Mouse (Mus musculus) cerebellum, adult 2 months (tissue): ENCODE results near the gene Rbm47.

Experiments used
- CTCF ChIP-seq: fragments of 200-500 bp; IDR thresholded peaks from 2 replicates; pipeline ENCODE4 v1.5.1; 2011; ENCODE audit warnings: low read depth, mild to moderate bottlenecking, control low read depth, low read length, moderate library complexity, borderline replicate concordance; ENCODE audit not compliant: insufficient read depth
- POLR2A ChIP-seq: fragments of 200-500 bp; IDR thresholded peaks from 2 replicates; pipeline ENCODE4 v1.6.1; 2011; ENCODE audit warnings: low read length, control low read depth, borderline replicate concordance; ENCODE audit not compliant: insufficient read depth

DNA sequence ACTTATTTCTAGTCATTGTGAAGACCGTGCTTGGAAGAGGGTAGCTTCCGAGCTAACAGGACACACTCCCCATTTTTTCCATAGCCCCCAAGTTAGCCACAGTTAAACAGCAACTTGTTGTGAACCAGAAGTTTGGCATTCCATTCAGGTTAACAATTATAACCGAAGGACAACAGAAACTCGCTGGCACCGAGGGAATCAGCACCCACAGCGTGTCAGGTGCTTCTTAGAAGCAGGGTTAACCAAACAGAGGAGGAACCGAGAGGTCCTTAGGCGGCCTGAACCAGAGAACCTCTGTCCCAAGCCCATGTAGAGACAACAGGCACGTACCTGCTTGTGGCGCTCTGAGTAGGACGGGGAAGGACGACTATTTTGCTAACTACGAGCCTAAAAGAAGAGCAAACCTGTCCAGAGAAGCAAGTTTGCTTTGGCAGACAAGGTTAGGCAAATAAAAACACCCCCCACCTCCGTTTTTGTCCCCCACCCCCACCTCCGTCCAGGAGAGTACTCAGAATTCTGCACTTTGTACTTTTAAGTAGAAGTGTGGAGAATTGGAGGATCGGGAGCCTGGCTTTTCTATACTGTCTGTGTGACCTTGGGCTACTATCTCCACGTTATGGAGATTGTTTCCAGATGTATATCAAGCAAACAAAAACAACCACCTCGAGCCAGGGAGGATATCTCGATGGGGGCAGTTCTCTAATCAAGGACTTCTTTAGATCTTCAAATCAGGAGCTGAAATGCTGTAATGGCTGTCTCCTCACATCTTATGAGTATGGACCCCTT lies 91.3 kb downstream of the Rbm47 start:
- TF ChIP-seq CTCF: no peak
- no peak for TF ChIP-seq POLR2A
